Mouse (Mus musculus): ENCODE results near the gene Adora2b.
"Not testable (repeated sequence)": the region's sequence is repeated elsewhere in the genome, so short reads cannot be mapped to it uniquely, and the experiment has no call there.

Adora2b gene

DNA sequence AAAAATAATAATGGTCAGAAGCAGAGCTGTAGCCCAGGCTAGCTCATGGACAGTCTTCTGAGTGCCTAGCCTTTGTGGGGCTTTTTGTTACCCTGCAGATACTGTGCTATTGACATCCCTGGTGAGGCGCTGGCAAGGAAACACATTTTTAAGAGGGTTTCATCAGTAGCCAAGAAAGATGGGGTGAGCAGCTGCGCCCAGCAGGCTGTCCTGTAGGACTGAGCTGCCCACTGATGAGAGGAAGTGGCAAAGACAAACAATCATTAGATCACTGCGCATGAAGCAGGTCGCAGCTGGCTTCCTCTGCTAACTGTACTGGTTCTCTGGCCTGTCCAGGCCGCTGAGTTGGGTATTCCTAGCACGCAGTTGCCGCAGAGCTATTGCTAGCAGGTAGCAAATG lies 14.8 kb downstream of the Adora2b start:
- DNase-seq (ENCODE audit: extremely low read depth, low read depth) = no peak

DNA sequence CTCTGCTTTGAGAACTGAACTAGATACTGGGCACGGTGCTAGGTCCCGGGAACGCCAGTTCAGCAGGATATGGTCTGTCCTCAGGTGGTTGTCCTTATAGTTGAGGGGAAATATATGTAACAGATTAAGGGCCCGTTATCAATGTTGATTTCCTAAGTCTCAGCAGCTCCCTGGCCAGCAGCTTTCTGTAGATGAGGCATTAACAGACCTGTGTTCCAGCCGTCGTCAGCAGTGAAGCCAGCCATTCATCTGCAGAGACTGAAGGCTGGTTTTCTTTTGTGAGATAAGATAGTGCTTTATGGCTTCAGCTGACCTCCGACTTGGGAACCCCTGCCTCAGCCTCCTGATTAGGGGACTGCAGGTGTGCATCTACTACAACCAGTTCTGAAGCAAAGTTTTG lies 15.2 kb downstream of the Adora2b start:
- DNase-seq (ENCODE audit: extremely low read depth, low read depth) = no peak

DNA sequence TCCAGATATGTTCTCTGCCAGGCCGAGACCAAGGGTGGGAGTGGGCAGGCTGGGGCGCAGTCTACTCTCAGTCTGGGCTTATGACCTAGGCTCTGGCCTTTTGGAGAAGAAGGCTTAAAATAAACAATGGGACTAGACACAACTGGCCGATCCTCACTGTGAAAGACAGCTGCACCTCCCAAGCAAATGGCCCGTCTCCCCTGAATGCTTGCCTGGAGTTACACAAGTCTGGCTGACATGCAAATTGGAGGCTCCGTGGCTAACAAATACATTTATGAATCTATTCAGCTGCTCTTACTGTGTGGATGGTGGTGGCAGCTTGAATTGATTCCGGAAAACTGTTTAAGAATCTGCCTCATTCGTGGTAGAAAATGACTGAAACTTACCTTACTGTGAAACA lies 16.9 kb downstream of the Adora2b start:
- no peak for DNase-seq (ENCODE audit: extremely low read depth, low read depth)

DNA sequence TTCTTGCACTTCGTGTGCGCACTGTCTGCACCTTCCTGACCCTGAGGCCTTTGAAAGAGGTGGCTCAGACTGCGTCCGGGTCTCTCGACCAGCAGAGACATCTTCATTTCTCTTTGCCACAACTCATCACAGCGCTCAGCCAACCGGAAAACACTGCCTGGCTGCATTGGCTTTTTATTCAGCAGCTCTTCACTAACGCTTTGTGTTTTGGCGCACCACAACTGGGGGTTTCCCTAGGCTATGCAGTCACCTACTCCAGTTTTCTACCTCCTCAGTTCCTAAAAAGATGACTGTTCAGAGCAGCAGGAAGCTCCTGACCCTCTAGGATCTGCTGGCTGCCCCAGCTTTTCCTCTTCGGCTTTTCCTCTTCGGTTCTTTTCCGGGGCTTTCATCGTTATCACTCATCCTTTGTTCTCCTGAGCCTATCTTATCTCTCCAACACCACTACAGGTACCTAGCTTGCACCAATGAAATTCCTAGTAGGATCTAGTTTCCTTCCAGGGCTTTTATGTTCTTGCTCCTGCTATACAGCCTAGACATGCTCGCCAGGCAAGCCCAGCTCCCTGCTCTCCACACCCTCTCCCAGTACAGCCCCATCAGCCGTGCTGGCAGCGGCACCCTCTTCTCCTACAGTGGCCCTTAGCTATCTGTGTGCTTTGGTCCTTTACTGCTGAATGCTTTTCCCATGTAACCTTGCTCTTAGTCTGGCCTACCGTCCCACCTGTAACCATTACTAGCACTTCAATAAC lies 17.9 kb downstream of the Adora2b start:
- no peak for DNase-seq (ENCODE audit: extremely low read depth, low read depth)

DNA sequence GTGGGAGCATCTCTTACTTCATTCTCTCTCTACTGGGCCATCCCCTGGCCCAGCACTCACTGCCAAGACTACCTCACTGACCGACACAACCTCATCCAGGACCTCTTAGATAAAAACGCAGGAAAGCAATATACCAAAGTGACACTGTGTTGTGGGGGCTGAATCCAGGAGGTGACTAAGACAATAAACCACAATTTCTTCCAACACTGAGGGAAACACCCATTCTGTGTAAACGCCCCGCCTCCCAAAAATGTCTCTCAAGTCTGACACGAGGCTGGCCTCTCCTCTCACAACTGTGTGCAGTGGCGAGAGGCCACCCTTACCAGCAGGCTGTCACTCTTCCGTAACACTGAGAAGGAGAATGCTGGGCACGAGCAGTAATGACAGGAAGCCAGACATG lies 19.6 kb downstream of the Adora2b start:
- DNase-seq (ENCODE audit: extremely low read depth, low read depth) = no peak

DNA sequence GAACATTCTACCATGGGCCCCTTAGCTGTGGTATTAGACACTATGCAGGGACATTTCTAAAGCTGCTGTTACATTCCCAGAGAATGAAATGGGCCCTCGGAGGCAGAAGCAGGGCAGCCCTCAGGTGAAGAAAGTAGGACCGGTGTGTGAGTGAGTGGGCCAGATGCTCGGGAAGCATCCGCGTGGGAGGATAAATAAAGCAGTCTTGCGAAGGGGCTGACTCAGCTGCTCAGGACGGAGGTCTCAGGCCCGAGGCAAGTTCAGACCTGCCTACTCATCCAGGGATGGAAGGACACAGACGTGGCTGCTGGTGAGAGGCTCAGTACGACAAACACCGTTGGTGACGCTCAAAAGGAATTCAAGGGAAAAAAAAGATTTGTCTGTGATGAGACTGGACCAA lies 20.3 kb downstream of the Adora2b start:
- DNase-seq (ENCODE audit: extremely low read depth, low read depth) = no peak

DNA sequence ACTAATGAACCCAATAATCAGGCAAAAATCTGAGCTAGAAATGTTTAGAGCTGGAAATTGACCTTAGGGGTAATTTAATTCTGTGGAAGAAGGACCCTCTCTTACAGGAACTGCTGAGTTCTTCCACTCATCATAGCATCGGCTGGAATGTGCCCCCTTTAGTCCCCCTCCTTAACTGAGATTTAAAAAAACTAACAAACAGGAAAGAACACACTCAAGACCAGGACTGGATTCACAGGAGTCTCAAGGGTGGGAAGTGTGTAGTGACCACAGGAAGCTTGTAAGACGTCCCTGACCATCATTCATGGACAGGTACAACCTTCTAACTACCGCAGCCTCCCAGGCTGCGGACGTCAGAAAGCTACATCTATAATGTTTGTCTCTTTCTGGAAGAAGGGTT lies 22.1 kb downstream of the Adora2b start:
- no peak for DNase-seq (ENCODE audit: extremely low read depth, low read depth)

DNA sequence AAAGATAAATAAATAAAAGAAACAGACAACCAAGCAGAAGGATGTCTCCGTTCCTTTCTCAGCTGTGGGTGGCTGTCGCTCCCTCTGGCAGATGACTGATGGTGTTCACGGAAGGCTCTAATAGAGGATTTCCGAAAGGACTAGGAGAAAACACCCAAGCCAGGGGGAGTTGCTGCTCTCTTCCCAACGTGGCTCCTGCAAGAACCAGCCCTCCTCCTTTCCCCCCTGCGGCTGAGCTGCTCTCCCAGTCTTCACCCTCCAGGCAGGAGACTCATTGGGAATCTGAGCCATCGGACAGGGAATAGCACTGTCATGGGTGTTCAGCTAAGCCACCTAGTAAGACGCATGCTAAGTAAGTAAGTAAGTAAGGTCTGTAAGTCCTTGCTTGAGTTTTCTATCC lies 28.3 kb downstream of the Adora2b start:
- no peak for DNase-seq (ENCODE audit: extremely low read depth, low read depth)

DNA sequence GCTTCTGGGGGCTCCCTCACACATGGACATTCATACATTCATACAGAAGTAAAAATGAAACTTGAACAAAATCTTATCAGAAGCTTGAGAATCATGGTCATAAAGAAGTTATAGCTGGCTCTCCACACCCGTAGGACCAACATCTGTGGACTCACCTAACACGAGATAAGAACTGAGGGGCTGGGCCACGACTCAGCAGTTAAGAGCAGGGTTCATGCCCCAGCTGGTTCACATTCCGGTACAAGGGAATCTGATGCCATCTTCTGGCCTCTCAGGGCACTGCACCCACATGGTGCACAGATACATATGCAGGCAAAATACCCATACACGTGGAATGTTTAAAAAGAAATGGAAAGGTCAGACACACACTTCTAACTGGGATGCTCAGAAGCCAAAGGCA lies 29.2 kb downstream of the Adora2b start:
- peak; percentile 83 for DNase-seq (ENCODE audit: extremely low read depth, low read depth)

DNA sequence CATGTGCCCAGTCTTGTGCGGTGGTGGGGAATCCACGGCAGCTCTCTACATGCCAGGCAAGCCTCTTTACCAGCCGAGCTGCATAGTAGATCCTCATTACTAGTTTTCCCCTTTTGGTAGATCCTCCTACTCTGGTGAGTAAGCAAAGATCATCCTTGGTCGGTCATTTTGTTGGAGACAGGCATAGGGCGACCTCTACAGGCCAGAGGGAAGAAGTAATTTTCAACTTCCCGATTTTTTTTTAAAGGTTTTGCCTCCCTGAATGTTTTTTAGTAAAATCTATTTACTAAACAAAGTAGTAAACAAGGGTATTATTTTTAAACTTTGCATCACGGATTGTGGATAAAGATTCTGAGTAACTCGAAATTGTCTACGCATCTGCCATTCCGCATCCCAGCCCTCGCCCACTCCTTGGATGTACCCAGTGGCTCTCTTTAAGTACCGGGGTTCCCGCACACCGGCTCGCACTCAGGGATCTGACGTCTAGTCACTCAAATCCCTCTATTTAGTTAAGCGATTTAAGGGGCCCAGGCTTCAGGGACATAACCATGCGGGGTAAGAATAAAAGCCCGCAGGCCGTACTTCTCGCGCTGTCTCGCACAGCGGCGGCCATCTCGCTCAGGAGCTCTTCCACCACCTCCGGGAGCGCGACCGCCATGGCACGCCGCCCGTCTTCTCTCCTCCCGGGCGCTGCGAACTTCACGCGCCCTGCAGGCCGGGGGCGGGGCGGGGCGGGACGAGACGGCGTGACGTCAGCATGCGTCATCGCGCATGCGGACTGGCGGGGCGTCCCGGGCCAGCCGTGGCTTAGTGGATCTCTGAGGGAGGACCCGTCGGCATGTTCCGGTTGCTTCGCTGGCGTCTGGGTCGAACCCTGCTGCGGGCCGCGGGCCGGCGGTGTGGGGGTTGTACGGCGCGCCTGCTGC lies 32.2 kb downstream of the Adora2b start, which contains the start of the genes Zswim7 and Ttc19:
Gene Zswim7, minus strand, starts transcription at position 701 of the 926 bp plus-strand sequence.
Gene Ttc19, plus strand, starts transcription at position 799 of the 926 bp plus-strand sequence.
- DNase-seq (ENCODE audit: extremely low read depth, low read depth) = peak; percentile 77

DNA sequence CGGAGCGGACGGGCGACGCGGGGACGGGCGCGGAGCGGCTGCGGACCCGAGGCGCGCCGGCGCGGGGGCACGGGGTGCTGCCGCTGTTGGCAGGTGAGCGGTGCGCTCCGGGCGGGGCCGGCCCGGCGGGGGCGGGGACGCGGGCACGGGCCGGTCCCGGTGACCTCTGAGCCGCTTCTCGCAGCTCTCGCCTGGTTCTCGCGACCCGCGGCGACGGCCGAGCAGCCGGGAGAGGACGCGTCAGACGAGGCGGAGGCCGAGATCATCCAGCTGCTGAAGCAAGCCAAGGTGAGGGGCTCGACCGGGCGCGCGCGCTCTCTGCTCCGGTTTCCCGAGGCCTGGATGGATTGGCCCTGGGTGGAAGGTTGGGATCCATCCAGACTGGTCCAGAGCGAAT lies 32.8 kb downstream of the Adora2b start:
- no peak for DNase-seq (ENCODE audit: extremely low read depth, low read depth)

DNA sequence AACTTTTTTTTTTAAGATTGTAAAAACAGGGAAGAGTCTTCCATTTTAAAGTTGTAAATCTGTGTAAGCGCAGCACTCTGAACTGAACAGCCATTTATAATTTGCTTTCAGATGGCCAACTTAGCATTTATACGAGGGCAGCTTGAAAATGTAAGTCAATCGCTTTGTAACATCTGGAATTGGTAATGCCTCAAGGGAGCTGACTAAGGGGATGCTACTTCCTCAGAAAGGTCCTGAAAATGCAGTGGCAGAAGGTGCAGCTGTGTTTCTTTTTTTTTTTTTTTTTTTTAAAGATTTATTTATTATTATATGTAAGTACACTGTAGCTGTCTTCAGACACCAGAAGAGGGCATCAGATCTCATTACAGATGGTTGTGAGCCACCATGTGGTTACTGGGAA lies 35.2 kb downstream of the Adora2b start:
- not testable (repeated sequence) for DNase-seq (ENCODE audit: extremely low read depth, low read depth)

DNA sequence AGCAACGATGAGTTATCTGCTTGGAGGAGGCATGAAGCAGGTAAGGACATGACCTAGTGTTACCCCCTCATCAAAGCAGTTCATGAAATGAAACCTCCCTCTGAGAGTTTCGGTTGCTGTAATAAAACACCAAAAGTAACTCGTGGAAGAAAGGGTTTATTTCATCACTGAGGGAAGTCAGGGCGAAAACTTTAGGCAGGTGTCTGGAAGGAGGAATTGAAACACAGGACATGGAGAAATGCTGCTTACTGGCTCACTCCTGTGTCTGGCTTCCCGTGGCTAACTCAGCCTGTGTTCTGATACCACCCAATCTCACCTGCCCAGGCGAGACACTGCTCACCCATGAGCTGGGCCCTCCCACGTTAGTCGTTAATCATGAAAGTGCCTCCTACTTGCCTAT lies 36.2 kb downstream of the Adora2b start:
- DNase-seq (ENCODE audit: extremely low read depth, low read depth) = no peak

DNA sequence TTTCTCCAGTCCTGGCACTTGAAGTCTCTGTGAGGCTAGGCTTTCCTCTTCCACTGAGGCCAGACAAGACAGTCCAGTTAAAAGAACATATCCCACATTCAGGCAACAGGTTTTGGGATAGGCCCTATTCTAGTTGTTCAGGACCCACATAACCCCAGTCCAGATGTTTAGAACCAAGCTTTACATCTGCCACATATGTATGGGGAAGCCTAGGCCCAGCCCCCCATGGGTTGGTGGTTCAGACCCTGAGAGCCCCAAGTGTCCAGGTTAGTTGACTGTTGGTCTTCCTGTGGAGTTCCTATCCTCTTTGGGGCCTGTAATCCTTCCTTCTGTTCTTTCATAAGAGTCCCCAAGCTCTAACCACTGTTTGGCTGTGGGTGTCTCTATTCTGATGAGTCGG lies 38.9 kb downstream of the Adora2b start:
- no peak for DNase-seq (ENCODE audit: extremely low read depth, low read depth)

DNA sequence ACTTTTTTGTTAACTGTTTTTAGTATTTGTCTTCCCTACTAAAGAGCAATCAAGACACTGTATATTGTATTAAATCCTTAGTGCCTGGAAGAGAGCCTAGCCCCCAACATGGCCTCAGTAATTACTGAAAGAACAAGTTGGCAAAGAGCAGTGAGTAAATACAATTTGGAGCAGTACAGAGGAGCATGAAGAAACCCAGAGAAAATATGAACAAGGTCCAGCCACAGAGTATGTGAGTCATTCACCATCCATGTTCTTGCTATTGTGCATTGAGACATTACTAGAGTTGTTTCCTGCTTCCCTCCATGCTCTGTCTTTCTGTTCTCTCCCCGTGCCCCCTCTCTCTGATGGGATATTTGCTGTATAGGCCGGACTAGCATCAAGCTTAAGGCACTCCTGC lies 45.3 kb downstream of the Adora2b start:
- no peak for DNase-seq (ENCODE audit: extremely low read depth, low read depth)

DNA sequence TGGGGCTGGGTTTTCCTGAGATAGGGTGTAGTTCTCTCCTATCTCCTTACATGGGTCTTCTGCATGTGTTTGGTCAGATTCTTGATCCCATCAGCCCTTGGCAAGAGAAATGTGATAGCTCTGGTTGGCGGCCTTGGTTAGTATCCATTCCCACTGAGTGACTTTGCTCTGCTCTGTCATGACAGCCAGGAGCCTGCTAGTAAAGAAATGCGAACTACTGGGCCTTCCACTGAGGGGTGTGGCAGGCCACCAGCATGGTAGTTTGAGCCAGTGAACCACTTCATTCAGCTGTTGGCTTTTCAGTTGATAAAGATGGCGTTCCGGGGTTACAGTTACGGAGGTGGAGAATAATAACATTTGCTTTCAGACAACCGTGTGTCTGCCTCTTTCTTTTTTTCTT lies 50.1 kb downstream of the Adora2b start:
- DNase-seq (ENCODE audit: extremely low read depth, low read depth) = no peak

DNA sequence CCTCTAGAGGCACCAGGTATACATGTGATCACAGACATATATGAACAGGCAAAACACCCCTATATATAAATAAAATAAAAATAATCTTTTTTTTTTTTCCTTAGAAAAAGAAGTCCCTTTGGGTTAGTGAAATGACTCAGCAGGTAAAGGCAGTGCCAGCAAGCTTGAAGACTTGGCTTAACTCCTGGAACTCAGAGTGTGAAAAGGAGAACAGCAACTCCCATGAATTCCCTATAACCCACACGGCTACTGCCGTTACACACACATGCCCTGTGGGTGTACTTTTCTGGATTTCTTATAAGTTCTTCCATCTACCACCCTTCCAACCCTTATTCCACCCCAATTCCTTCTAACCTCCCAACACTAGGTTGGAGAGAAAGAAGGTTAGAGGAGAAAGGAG lies 57.1 kb downstream of the Adora2b start:
- no peak for DNase-seq (ENCODE audit: extremely low read depth, low read depth)

DNA sequence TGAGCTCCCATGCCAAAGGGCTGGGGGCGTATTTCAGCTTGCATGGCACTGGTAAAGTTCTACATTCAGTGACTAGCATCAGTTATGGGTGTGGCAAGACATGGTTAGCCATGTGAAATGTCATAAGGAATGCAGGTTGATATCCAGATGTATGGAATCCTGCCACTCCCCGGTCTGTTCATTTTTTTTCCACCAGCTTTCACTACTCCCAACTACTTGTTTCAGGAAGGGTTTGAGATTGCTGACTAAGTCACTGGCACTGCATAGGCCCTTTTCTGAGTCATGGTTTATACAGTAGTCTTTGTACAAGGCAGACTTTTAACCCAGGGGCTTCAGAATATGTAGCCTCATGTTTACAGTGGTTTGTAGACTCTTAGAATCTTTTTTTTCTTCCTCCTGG lies 60.5 kb downstream of the Adora2b start:
- no peak for DNase-seq (ENCODE audit: extremely low read depth, low read depth)

DNA sequence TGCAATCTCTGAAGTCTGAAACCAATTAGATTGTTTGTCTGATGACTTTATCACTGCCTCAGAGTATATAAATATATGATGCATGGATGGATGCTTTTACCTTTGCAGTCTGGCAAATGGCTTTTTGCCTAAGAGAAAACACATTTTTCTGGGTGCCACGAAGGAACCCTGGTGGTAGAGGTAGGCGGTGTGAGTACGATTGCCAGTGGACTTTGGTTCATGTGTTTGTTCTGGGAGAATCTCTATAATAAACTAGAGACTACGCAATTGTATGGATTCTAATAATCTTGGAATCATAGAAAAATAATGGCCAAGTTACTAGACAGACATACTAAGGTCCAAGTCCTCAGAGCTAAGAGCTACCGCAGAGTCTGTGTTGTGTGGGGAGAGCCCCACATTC lies 66.2 kb downstream of the Adora2b start:
- no peak for DNase-seq (ENCODE audit: extremely low read depth, low read depth)

Measured in MEL-GATA-1-ER (cell line).